Mouse (Mus musculus) limb, embryonic 15.5 days (tissue): ENCODE measurements around the gene Golga3. TPM values are rescaled to one million over a fixed set of nuclear protein-coding genes. Genes with fewer than 3 reads are reported as not detected.

Experiments used
- ATAC-seq: fragments of 200-750 bp; cut with Nextera tagmentation; 2 replicates; pipeline ENCODE4 v1.8.0; 2017; ENCODE audit warnings: low read depth, moderate TSS enrichment; ENCODE audit not compliant: insufficient number of reproducible peaks, low FRiP score, low TSS enrichment
- H3K27ac ChIP-seq: fragments of 300-500 bp; sonication (generic); 2 replicates; pipeline ENCODE4 v1.5.1; 2015; ENCODE audit warnings: moderate library complexity, mild to moderate bottlenecking, inconsistent platforms
- H3K27me3 ChIP-seq: fragments of 300-500 bp; sonication (generic); 2 replicates; pipeline ENCODE4 v1.6.1; 2015; ENCODE audit warnings: inconsistent platforms
- H3K36me3 ChIP-seq: fragments of 300-500 bp; sonication (generic); 2 replicates; pipeline ENCODE4 v1.6.1; 2015; ENCODE audit warnings: inconsistent platforms
- H3K4me1 ChIP-seq: fragments of 300-500 bp; sonication (generic); 2 replicates; pipeline ENCODE4 v1.6.1; 2015; ENCODE audit warnings: inconsistent platforms
- H3K4me2 ChIP-seq: fragments of 300-500 bp; sonication (generic); 2 replicates; pipeline ENCODE4 v1.6.1; 2015; ENCODE audit warnings: mild to moderate bottlenecking, inconsistent platforms
- H3K4me3 ChIP-seq: fragments of 300-500 bp; sonication (generic); 2 replicates; pipeline ENCODE4 v1.5.1; 2015; ENCODE audit warnings: mild to moderate bottlenecking, inconsistent platforms
- H3K9ac ChIP-seq: fragments of 300-500 bp; sonication (generic); 2 replicates; pipeline ENCODE4 v1.6.1; 2015; ENCODE audit warnings: inconsistent platforms
- H3K9me3 ChIP-seq: fragments of 300-500 bp; sonication (generic); 2 replicates; pipeline ENCODE4 v1.6.1; 2016; ENCODE audit warnings: inconsistent platforms
- WGBS: fragments of 180-500 bp; shearing (Covaris S2); methylation state at CpG from one replicate; pipeline ENCODE4 v1.1.7; 2015; 5-methylcytosine and 5-hydroxymethylcytosine counted together
- polyA plus RNA-seq: library from polyadenylated mRNA; unstranded; fragments of >200 nt; fragmentation: Nextera tagmentation; extraction: Ambion mirVana; gene quantifications from 2 replicates; pipeline ENCODE4 v1.2.1, GENCODE M21; 2015

The Golga3 gene
- polyA plus RNA-seq, 1 experiment from 2014 or later = 27.5 TPM

DNA sequence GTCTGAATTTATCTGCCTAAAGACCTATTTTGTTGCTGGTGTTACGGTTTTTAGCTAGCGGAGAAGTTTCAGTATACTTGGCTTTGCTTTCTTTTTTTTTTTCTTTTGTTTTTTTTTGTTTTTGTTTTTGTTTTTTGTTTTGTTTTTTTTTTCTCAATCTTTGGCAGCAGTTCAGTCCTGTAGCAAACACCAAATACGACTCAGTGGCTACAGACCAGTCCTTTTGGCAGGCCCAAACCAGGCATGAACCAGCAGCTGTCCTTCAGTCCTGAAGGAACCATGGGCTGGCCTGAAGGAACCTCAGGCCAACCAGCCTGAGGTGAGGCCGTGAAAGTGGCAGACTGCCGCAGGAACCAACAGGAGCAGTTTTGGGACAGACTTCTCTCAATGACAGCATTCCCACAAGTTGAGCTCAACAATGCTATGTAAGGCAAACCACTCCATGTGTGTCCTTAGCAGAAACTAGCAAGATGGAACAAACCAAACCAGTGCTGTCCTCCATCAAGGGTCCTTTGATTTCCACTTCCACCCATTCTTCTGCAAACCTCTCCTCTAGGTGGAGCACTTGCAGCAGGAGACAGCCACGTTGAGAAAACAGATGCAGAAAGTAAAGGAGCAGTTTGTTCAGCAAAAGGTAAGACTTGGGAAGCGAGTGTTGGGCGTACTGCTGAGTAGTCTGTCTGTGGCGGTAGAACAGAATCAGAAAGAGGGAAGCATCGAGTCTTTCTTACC is 26.8 kb downstream of the Golga3 start:
- WGBS = 87% methylated on average over 10 of the region's 10 CpGs
- no peak overlapping the region for H3K27ac ChIP-seq
- no peak overlapping the region for H3K4me3 ChIP-seq
- H3K4me1 ChIP-seq = no peaks in the 10 kb centered on the region
- no peak overlapping the region for H3K9ac ChIP-seq
- H3K4me2 ChIP-seq = no peak overlapping the region
- no peaks in the 10 kb centered on the region for H3K27me3 ChIP-seq
- no peaks in the 10 kb centered on the region for H3K9me3 ChIP-seq
- ATAC-seq = no peak
- peaks cover 82% of the 10 kb centered on the region for H3K36me3 ChIP-seq

DNA sequence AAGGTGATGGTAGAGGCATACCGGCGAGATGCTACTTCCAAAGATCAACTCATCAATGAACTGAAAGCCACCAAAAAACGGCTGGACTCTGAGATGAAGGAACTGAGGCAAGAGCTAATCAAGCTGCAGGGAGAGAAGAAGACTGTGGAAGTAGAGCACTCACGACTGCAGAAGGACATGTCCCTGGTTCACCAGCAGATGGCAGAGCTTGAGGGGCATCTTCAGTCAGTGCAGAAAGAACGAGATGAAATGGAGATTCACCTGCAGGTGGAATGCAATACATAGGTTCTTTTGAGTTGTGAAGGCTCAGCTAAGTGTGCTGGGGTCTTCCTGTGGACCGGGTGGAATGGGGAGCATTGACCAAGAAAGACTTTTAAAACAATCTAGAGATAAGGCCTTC is 28.3 kb downstream of the Golga3 start:
- H3K36me3 ChIP-seq = peaks cover 93% of the 10 kb centered on the region
- no peak overlapping the region for H3K27ac ChIP-seq
- 81% methylated on average over 6 of the region's 6 CpGs for WGBS
- no peak overlapping the region for H3K4me2 ChIP-seq
- H3K4me1 ChIP-seq = no peaks in the 10 kb centered on the region
- no peaks in the 10 kb centered on the region for H3K9me3 ChIP-seq
- no peak for ATAC-seq
- no peak overlapping the region for H3K4me3 ChIP-seq
- no peaks in the 10 kb centered on the region for H3K27me3 ChIP-seq
- H3K9ac ChIP-seq = no peak overlapping the region

DNA sequence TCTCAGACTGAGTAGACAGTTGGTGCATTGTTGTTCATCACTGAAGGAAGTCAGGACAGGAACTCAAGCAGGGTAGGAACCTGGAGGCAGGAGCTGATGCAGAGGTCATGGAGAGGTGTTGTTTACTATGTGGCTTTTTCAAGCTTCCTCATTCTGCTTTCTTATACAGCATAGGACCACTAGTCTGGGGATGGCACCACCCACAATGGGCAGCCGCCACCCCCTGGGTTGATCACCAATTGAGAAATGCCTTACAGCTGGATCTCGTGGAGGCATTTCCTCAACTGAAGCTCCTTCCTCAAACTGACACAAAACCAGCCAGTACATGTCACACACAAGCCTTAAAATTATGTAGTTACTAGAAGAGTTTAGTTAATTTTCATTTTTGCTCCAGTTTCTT is 34.8 kb downstream of the Golga3 start:
- Histone ChIP-seq H3K27ac (no peak overlapping the region), H3K36me3 (peaks cover 94% of the 10 kb centered on the region), H3K9ac (no peak overlapping the region), H3K27me3 (no peaks in the 10 kb centered on the region), H3K4me1 (no peaks in the 10 kb centered on the region), H3K9me3 (no peaks in the 10 kb centered on the region), H3K4me3 (no peak overlapping the region), H3K4me2 (no peak overlapping the region)
- ATAC-seq = no peak
- 79% methylated on average over 2 of the region's 2 CpGs for WGBS

DNA sequence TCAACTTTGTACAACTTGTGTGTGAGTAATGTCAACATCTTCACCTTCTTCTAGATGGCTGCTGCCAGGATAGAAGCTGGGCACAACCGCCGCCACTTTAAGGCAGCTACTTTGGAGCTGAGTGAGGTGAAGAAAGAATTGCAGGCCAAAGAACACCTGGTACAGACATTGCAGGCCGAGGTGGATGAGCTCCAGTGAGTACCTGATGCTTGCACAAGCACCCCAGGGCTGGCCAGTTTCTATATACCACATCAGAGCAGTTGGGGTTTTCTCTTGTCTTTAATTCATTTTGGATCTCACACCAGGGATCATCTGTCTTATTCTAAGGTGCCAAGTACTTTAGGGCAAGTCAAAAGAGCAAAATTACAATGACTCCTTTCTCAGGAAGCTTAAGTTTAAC is 40.3 kb downstream of the Golga3 start:
- H3K9me3 ChIP-seq = no peaks in the 10 kb centered on the region
- H3K4me1 ChIP-seq = no peaks in the 10 kb centered on the region
- H3K4me2 ChIP-seq = no peak overlapping the region
- H3K36me3 ChIP-seq = peaks cover 96% of the 10 kb centered on the region
- H3K4me3 ChIP-seq = no peak overlapping the region
- no peak overlapping the region for H3K9ac ChIP-seq
- H3K27ac ChIP-seq = no peak overlapping the region
- no peaks in the 10 kb centered on the region for H3K27me3 ChIP-seq
- 91% methylated on average over 3 of the region's 3 CpGs for WGBS
- ATAC-seq = no peak

DNA sequence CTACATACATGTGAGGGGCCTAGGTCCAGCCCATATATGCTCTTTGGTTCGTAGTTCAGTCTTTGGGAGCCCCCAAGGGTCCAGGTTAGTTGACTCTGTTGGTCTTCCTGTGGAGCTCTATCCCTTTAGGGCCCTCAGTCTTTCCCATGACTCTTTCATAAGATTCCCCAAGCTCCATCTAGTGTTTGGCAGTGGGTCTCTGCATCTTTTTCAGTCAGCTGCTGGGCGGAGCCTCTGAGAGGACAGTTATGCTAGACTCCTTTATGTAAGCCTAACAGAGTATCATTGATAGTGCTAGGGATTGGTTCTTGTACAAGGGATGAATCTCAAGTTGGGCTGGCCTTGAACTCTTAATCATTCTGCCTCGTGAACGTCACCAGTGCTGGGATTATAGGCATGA is 43.8 kb downstream of the Golga3 start:
- Histone ChIP-seq H3K9me3 (no peaks in the 10 kb centered on the region), H3K4me2 (no peak overlapping the region), H3K27ac (no peak overlapping the region), H3K9ac (no peak overlapping the region), H3K36me3 (peaks cover 89% of the 10 kb centered on the region), H3K4me3 (no peak overlapping the region), H3K4me1 (no peaks in the 10 kb centered on the region), H3K27me3 (no peaks in the 10 kb centered on the region)
- 94% methylated on average over 4 of the region's 4 CpGs for WGBS
- no peak for ATAC-seq

DNA sequence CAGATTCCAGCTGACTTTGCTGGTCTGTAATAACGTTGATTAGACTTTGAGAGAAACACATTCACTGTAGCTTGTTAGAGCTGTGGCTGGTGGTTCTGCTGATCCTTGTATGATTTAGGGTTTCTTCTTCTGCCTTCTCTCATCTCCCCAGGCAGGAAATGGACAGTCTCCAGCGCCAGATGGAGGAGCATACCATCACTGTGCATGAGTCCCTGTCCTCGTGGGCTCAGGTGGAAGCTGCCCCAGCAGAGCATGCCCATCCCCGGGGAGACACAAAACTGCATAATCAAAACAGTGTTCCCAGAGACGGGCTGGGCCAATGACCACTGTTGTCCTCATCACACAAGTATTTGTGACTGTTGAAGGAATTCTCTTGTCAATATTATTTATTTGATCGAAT is 46.3 kb downstream of the Golga3 start:
- no peaks in the 10 kb centered on the region for H3K4me1 ChIP-seq
- ATAC-seq = no peak
- H3K36me3 ChIP-seq = peaks cover 85% of the 10 kb centered on the region
- H3K9me3 ChIP-seq = no peaks in the 10 kb centered on the region
- H3K4me2 ChIP-seq = no peak overlapping the region
- H3K9ac ChIP-seq = no peak overlapping the region
- no peak overlapping the region for H3K27ac ChIP-seq
- WGBS = 78% methylated on average over 6 of the region's 6 CpGs
- H3K27me3 ChIP-seq = no peaks in the 10 kb centered on the region
- no peak overlapping the region for H3K4me3 ChIP-seq

DNA sequence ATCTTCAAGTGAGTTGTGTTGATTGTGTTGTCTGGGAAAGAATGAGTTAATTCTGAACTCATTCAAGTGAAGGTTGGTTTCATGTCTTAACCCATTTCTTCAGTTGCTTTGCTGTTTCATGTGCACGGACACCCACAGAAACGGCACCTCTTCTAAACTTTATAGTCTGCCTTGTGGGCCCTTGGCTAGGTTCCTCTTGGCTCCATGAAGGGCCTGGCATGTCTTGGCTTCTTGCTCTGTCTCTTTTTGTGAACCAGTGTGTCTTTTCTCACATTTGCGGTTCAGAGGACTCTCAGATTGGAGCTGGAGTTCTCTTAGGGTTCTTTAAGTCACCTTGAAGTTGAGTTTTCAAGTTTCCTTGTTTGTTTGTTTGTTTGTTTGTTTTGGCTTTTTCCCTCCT is 48.6 kb downstream of the Golga3 start:
- H3K4me1 ChIP-seq = peaks cover 3% of the 10 kb centered on the region; the same call in 1 of the 2 replicates
- no peak for ATAC-seq
- H3K36me3 ChIP-seq = peaks cover 63% of the 10 kb centered on the region
- H3K9me3 ChIP-seq = no peaks in the 10 kb centered on the region
- H3K9ac ChIP-seq = no peak overlapping the region
- 72% methylated on average over 3 of the region's 3 CpGs for WGBS
- no peaks in the 10 kb centered on the region for H3K27me3 ChIP-seq
- H3K4me3 ChIP-seq = no peak overlapping the region
- no peak overlapping the region for H3K27ac ChIP-seq
- no peak overlapping the region for H3K4me2 ChIP-seq

DNA sequence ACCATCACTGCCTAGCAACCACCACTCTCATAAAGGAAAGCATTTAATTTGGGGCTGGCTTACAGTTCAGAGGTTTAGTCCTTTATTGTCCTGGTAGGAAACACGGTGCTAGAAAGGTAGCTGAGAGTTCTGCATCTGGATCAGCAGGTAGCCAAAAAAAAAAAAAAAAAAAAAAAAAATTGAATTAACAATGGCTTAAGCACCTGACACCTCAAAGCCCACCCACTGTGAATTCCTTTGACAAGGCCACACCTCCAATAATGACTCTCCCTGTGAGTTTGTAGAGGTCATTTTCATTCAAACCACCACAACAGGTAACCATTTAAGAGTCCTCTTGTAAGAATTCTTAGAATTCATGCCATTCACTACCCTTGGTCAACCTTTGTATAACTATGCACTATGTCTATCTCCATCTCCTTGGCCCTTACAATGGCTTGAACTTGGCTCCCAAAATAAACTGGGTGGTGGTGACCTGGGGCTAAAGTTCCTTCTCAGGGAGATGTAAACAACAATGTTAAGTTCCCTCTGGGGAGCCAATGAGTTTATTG is 50.9 kb downstream of the Golga3 start:
- H3K9ac ChIP-seq = no peak overlapping the region
- H3K27me3 ChIP-seq = no peaks in the 10 kb centered on the region
- no peak overlapping the region for H3K27ac ChIP-seq
- WGBS = 30% methylated on average over 1 of the region's 1 CpGs
- H3K4me3 ChIP-seq = no peak overlapping the region
- peaks cover 14% of the 10 kb centered on the region for H3K4me1 ChIP-seq
- peaks cover 40% of the 10 kb centered on the region for H3K36me3 ChIP-seq
- H3K9me3 ChIP-seq = no peaks in the 10 kb centered on the region
- H3K4me2 ChIP-seq = no peak overlapping the region
- ATAC-seq = no peak

DNA sequence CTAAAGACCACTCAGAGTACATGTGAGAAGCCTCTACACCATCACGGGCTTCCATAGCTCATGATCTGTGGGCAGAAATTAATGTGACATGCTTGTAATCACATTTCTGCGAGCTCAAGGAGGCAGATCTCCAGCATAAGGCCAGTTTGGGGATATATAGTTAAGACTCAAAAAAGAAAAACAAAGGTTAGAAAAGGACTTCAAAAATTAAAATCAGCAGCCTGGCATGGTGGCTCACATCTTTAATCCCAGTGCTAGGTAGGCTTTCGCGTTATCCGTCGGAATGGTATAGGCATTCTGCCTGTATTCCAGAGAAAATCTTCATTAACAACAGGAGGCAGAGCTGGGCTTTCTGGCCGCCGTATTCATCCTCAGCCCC is 53.9 kb downstream of the Golga3 start:
- 7% methylated on average over 8 of the region's 8 CpGs for WGBS
- Histone ChIP-seq H3K9me3 (no peaks in the 10 kb centered on the region), H3K4me2 (peak overlapping the region; percentile 53), H3K4me3 (peak overlapping the region; percentile 93), H3K4me1 (peaks cover 20% of the 10 kb centered on the region), H3K27me3 (no peaks in the 10 kb centered on the region), H3K9ac (peak overlapping the region; percentile 98), H3K36me3 (peaks cover 26% of the 10 kb centered on the region), H3K27ac (peak overlapping the region; percentile 95)
- no peak for ATAC-seq

DNA sequence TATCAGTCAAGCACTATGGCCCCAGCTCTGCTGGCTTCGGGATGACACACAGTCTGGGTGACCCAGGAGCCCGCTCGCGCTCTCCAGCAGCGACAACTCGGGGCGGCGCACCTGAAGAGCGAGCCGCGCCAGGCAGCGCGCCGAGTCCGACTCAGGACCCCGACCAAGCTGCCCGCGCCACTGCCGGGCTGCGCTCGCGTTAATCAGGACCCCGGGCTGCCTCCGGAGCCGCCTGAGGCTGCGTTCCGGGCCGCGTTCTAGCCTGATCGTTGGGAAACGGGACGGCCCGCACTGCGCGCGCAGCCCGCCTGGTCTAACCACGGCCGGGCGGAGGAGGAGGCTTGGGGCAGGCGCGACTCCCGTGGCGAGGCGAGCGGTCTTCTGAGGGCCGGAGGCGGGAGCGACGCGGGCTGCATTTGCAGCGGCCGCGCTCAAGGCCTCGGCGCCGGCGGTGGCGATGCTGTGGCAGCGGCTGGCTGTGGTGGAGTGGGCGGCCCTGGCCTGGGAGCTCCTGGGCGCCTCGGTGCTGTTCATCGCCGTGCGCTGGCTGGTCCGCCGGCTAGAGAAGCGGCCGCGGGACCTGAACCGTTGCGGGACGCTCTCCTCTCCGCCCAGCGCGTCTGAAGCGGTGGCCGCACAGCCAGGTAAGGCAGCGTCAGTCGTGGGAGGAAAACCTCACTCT is 54.4 kb downstream of the Golga3 start, which contains the start of gene Ankle2:
Gene Ankle2, plus strand, starts transcription at position 225 of the 682 bp plus-strand sequence.
- Histone ChIP-seq H3K9me3 (no peaks in the 10 kb centered on the region), H3K27ac (peak within 1 kb of the TSS; percentile 95), H3K4me3 (peak within 1 kb of the TSS; percentile 93), H3K4me1 (peaks cover 20% of the 10 kb centered on the region), H3K27me3 (no peaks in the 10 kb centered on the region), H3K4me2 (peak within 1 kb of the TSS; percentile 53), H3K36me3 (peaks cover 27% of the 10 kb centered on the region), H3K9ac (peak within 1 kb of the TSS; percentile 98)
- under 1% methylated on average over 74 of the region's 81 CpGs for WGBS
- peak; percentile 94 for ATAC-seq

DNA sequence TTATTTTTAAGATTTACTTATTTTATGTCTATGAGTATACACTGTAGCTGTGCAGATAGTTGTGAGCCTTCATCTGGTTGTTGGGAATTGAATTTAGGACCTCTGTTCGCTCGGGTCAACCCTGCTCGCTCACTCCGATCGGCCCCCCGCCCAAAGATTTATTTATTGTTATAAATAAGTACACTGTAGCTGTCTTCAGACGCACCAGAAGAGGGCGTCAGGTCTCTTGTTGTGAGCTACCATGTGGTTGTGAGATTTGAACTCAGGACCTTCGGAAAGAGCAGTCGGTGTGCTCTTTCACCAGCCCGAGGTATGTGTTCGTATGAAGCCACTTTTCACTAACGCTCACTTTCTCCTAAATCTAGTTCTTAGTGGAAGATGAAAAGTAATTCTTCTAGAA is 55.1 kb downstream of the Golga3 start:
- no peak overlapping the region for H3K27ac ChIP-seq
- peaks cover 32% of the 10 kb centered on the region for H3K36me3 ChIP-seq
- peak overlapping the region; percentile 53 for H3K4me2 ChIP-seq
- H3K4me1 ChIP-seq = peaks cover 20% of the 10 kb centered on the region
- peak overlapping the region; percentile 98; the same call in 1 of the 2 replicates for H3K9ac ChIP-seq
- 45% methylated on average over 13 of the region's 13 CpGs for WGBS
- no peak for ATAC-seq
- H3K9me3 ChIP-seq = no peaks in the 10 kb centered on the region
- peak overlapping the region; percentile 93 for H3K4me3 ChIP-seq
- no peaks in the 10 kb centered on the region for H3K27me3 ChIP-seq

DNA sequence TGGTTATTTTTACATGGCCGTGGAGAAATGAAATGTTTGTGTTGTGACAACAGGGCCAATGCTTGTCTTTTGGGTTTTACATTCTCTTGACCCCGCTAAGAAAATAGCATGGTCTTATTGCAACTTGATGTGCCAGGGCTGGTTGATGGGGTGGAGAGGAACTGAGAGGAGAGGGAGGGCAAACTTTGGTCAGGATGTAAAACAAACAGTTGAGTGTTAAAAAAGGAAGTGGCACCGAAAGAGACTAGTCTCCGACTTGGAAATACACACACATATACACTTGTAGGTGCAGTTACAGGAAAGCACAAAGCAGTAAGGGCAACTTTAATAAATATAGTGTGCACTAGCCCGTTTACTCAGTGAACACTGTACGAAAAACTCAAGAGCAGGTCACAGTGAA is 55.8 kb downstream of the Golga3 start:
- Histone ChIP-seq H3K4me3 (peak overlapping the region; percentile 93; the same call in 1 of the 2 replicates), H3K4me2 (peak overlapping the region; percentile 53), H3K9me3 (no peaks in the 10 kb centered on the region), H3K27ac (no peak overlapping the region), H3K4me1 (peaks cover 20% of the 10 kb centered on the region), H3K27me3 (no peaks in the 10 kb centered on the region), H3K9ac (no peak overlapping the region), H3K36me3 (peaks cover 31% of the 10 kb centered on the region)
- WGBS = 86% methylated on average over 6 of the region's 6 CpGs
- ATAC-seq = no peak
